Mouse (Mus musculus) Patski (cell line): ENCODE data around the gene Fam122c. TPM values are rescaled to one million over a fixed set of nuclear protein-coding genes. Genes with fewer than 3 reads are reported as not detected.
A peak's percentile ranks its signal among the peaks of the same experiment; 100 is the strongest.

Source experiments
- ATAC-seq: fragments of 100-300 bp; one replicate; pipeline ENCODE4 v1.8.0; 2021
- CTCF ChIA-PET: fragments of 350-600 bp; sonication (Branson Sonifier 250); formaldehyde crosslinking; loops from one replicate; lab custom pipeline; 2022; ENCODE audit warnings: inconsistent platforms; lab: Charles Lee
- POLR2A ChIA-PET: fragments of 350-600 bp; sonication (Branson Sonifier 250); formaldehyde crosslinking; loops from one replicate; lab custom pipeline; 2022; ENCODE audit warnings: antibody characterized with exemption, inconsistent platforms; lab: Charles Lee
- DNase-seq: peaks from one replicate; pipeline ENCODE4 v3.0.0-alpha.2; 2011; ENCODE audit warnings: low read depth, low spot score
- H3K27me3 ChIP-seq: fragments of 371-371 bp; one replicate; pipeline ENCODE4 v1.5.1; 2021
- CTCF ChIP-seq: fragments of 100-300 bp; IDR thresholded peaks from one replicate; pipeline ENCODE4 v1.5.1; 2021
- in situ Hi-C: fragments of 300-500 bp; cut with MboI; formaldehyde crosslinking; loops from 3 replicates; pipeline ENCODE4 v1.11.1; 2018; ENCODE audit warnings: low pct_unique_long_range_greater_than_20kb, mixed read lengths
- polyA plus RNA-seq: library from polyadenylated mRNA; unstranded; gene quantifications from one replicate; pipeline ENCODE4 v1.2.3, GENCODE M21; 2021

The Fam122c gene
- polyA plus RNA-seq: not detected

DNA sequence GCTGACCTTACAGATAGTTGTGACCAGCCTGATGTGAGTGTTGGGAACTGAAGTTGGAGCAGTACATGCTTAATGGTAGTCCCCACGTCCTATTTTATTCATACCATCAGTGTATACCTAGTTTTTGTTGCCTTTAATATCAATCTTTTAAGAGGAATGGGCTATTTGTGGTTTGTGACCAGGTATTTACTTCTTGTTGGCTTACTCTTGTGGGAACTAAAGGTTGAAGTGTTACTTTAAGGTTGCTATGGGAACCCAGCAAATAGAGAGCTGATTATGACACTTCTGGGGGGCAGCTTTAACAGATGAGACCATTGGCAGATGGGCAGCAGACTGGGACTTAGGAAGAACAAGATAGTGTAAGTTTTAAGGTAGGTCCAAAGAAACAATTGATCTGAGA lies at the start of gene Fam122c:
Gene Fam122c (plus strand): TSS at position 301 of the 400 bp plus-strand sequence.
- no peak for ATAC-seq
- TF ChIP-seq CTCF: no peak
- in situ Hi-C loops: no loop called here
- DNase-seq: no peak
- peaks cover 52% of the 10 kb centered on the region for H3K27me3 ChIP-seq
- POLR2A ChIA-PET: no interaction called here
- CTCF ChIA-PET: no interaction called here

- no peak for DNase-seq
- H3K27me3 ChIP-seq: peaks cover 28% of the 10 kb centered on the region
- CTCF ChIA-PET: interaction anchor here (1.0 kb wide), 1 partner anchor 9 kb away, joined by 4 read pairs; no protein-coding TSS in a partner anchor
- in situ Hi-C loops: no loop called here
- POLR2A ChIA-PET: no interaction called here
- ATAC-seq: no peak
- no peak for TF ChIP-seq CTCF
Observed at GRCm38 (mm10) chrX:53224353-53224944, 48.8 kb upstream of the Fam122c start.

DNA sequence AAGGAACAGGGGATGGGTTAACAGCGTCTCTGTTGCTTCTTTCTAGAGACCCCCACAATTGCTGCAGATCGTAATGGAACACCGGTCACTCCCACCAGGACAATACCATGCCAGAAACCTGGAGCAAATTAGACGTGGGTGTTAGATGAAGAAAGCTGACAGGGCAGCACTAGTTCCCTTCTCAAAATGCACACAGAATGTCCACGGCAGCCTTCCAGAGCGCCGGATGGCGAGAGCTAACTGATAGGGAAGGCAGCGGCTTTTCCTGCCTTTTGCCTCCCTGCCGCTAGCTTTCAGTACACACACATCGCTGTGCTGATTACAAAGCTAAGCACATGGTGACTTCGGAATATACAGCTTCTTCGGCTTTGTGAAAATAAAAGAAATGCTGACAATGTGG lies 41.3 kb upstream of the Fam122c start:
- POLR2A ChIA-PET: no interaction called here
- CTCF ChIA-PET: interaction anchor here (0.7 to 2.3 kb wide), 2 partner anchors 18 to 215 kb away, joined by 3 to 7 read pairs; no protein-coding TSS in a partner anchor
- ATAC-seq (no peak), DNase-seq (no peak)
- peaks cover 58% of the 10 kb centered on the region for H3K27me3 ChIP-seq
- in situ Hi-C loops: loop anchor here (5.0 kb wide), 1 partner anchor 205 kb away; no protein-coding TSS in a partner anchor
- no peak for TF ChIP-seq CTCF

DNA sequence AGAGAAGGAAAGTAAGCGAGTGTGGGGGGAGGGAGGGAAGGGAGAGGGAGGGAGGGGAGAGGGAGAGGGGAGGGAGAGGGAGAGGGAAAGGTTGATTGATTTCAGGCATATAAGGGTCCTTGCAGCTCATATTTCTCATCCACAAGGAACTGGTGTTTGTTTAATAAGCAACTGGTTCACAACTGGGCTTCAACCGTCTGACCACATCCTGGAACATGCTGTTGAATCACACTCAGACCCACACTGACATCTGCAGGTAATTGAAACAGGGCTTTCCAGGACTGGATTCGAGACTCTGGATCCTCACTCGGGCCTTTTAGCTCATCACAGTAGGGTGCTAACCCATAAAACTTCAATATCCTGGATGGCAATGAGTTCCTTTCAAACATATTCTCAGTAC lies 39.5 kb upstream of the Fam122c start:
- DNase-seq (no peak), ATAC-seq (no peak)
- peak; percentile 69 for TF ChIP-seq CTCF
- in situ Hi-C loops: loop anchor here (5.0 kb wide), 1 partner anchor 206 kb away; no protein-coding TSS in a partner anchor
- POLR2A ChIA-PET: no interaction called here
- peaks cover 47% of the 10 kb centered on the region for H3K27me3 ChIP-seq
- CTCF ChIA-PET: interaction anchor here (0.6 to 2.3 kb wide), 12 partner anchors 8 to 258 kb away, joined by 3 to 10 read pairs (median 4); no protein-coding TSS in a partner anchor

GRCm38 (mm10) chrX:53236404-53236803 lies 36.8 kb upstream of the Fam122c start:
- in situ Hi-C loops: no loop called here
- no peak for TF ChIP-seq CTCF

DNA sequence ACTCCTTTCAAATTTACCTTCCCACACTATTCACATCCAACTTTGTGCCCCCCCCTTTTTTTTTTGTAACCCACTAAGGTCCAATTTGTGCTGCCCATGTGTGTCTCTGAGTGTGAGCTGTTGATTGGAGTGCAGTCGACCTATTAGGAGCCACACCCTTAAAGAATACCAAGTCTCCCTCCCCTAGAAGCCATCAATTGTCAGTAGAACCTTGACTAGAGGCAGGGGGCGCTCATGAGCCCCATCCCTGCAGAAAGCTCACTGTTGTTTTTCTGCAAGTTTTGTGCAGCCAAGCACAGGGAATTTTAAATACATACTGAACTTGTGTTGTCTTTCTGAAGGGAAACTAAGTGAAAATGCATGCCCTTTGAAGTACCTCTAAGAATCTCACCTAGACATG lies 35.3 kb upstream of the Fam122c start:
- ATAC-seq: no peak
- peak; percentile 46 for TF ChIP-seq CTCF
- ChIA-PET CTCF (interaction anchor here (1.5 kb wide), 1 partner anchor 15 kb away, joined by 4 read pairs; no protein-coding TSS in a partner anchor), POLR2A (no interaction called here)
- no peak for DNase-seq
- in situ Hi-C loops: no loop called here
- peaks cover 33% of the 10 kb centered on the region for H3K27me3 ChIP-seq

More at GRCm38 (mm10) chrX:53236404-53236803, 36.8 kb upstream of the Fam122c start:
- ChIA-PET POLR2A (no interaction called here), CTCF (interaction anchor here (1.1 kb wide), 1 partner anchor 220 kb away, joined by 3 read pairs; no protein-coding TSS in a partner anchor)
- no peak for DNase-seq
- H3K27me3 ChIP-seq: peaks cover 40% of the 10 kb centered on the region
- no peak for ATAC-seq

DNA sequence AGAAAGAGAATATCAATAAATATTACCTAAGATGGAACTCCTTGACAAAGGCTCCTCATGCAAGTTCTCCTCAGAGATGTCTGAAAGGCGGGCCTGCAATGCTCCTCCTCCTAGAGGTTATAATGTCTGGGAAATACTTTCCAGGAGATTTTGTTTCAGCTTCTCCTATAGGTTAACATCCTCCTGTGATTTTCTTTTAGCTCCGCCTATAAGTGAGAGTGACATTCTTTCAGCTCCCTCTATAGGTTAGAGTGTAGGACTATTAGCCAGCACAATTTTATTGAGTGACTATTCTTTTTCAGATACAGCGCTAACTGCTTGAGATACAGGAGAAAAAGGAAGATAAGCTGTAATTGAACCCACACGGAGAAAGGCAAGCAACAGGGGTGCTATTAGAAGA lies 33.2 kb upstream of the Fam122c start, which contains the start of gene Plac1:
Gene Plac1 (minus strand): TSS at position 101 of the 400 bp plus-strand sequence.
- in situ Hi-C loops: no loop called here
- DNase-seq: no peak
- ATAC-seq: no peak
- ChIA-PET POLR2A (no interaction called here), CTCF (no interaction called here)
- TF ChIP-seq CTCF: no peak
- H3K27me3 ChIP-seq: peaks cover 40% of the 10 kb centered on the region

DNA sequence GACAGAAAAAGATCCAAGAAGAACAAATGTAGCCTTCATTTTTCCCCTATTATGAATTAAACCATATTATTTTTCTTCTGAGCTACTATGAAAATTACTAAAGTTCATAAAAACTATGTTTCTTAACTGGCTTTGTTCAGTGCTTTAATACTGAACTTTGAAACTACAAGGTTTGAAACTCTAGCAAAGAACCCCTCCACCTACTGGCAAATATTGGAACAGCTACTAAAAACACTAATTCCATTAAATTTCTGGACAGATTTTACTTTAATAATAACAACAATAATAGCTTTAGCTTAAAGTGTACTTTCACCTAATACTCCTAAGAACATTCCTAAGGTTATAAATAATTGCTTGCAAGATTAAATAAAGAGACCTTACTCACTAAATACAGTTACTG lies 18.0 kb upstream of the Fam122c start:
- POLR2A ChIA-PET: no interaction called here
- in situ Hi-C loops: no loop called here
- CTCF ChIA-PET: interaction anchor here (0.8 to 1.5 kb wide), 6 partner anchors 9 to 255 kb away, joined by 3 to 5 read pairs (median 4); no protein-coding TSS in a partner anchor
- H3K27me3 ChIP-seq: peaks cover 38% of the 10 kb centered on the region
- peak; percentile 37 for TF ChIP-seq CTCF
- ATAC-seq (no peak), DNase-seq (no peak)

- H3K27me3 ChIP-seq: peaks cover 31% of the 10 kb centered on the region
- CTCF ChIA-PET: interaction anchor here (0.8 kb wide), 1 partner anchor 11 kb away, joined by 3 read pairs; no protein-coding TSS in a partner anchor
- no peak for ATAC-seq
- no peak for DNase-seq
- in situ Hi-C loops: no loop called here
- POLR2A ChIA-PET: no interaction called here
- no peak for TF ChIP-seq CTCF
Observed at GRCm38 (mm10) chrX:53266186-53266585, 7.0 kb upstream of the Fam122c start.

GRCm38 (mm10) chrX:53268856-53269255 lies 4.4 kb upstream of the Fam122c start:
- no peak for TF ChIP-seq CTCF
- DNase-seq (no peak), ATAC-seq (peak; percentile 81)
- POLR2A ChIA-PET: no interaction called here
- in situ Hi-C loops: no loop called here
- H3K27me3 ChIP-seq: peaks cover 35% of the 10 kb centered on the region
- CTCF ChIA-PET: interaction anchor here (1.6 kb wide), 1 partner anchor 14 kb away, joined by 5 read pairs; no protein-coding TSS in a partner anchor
